Mouse (Mus musculus) embryonic facial prominence, embryonic 14.5 days (tissue): ENCODE results near the gene Tyw3. TPM values are rescaled to one million over a fixed set of nuclear protein-coding genes. Genes with fewer than 3 reads are reported as not detected.

Experiments used
- ATAC-seq: fragments of 200-750 bp; cut with Nextera tagmentation; 2 replicates; pipeline ENCODE4 v1.8.0; 2017; ENCODE audit warnings: low read depth, moderate number of reproducible peaks, moderate TSS enrichment
- DNase-seq: peaks from one replicate; pipeline ENCODE4 v3.0.0-alpha.2; 2015; ENCODE audit warnings: low spot score
- H3K27ac ChIP-seq: fragments of 300-500 bp; sonication (generic); replicated peaks from 2 replicates; pipeline ENCODE4 v1.5.1; 2014; ENCODE audit warnings: low read depth, mild to moderate bottlenecking, low read length, moderate library complexity
- H3K27me3 ChIP-seq: fragments of 300-500 bp; sonication (generic); replicated peaks from 2 replicates; pipeline ENCODE4 v1.6.1; 2014; ENCODE audit warnings: low read length; ENCODE audit not compliant: control insufficient read depth, insufficient read depth
- H3K36me3 ChIP-seq: fragments of 300-500 bp; sonication (generic); 2 replicates; pipeline ENCODE4 v1.6.1; 2014; ENCODE audit warnings: low read length, mixed read lengths; ENCODE audit not compliant: control insufficient read depth, insufficient read depth
- H3K4me1 ChIP-seq: fragments of 300-500 bp; sonication (generic); 2 replicates; pipeline ENCODE4 v1.6.1; 2014; ENCODE audit warnings: antibody characterized with exemption, low read length; ENCODE audit not compliant: control insufficient read depth, insufficient read depth
- H3K4me2 ChIP-seq: fragments of 300-500 bp; sonication (generic); 2 replicates; pipeline ENCODE4 v1.6.1; 2014; ENCODE audit warnings: low read depth, mild to moderate bottlenecking, low read length, moderate library complexity, mixed read lengths
- H3K4me3 ChIP-seq: fragments of 300-500 bp; sonication (generic); 2 replicates; pipeline ENCODE4 v1.5.1; 2014; ENCODE audit warnings: low read depth, mild to moderate bottlenecking, low read length
- H3K9ac ChIP-seq: fragments of 300-500 bp; sonication (generic); 2 replicates; pipeline ENCODE4 v1.6.1; 2014; ENCODE audit warnings: low read depth, mild to moderate bottlenecking, low read length, moderate library complexity, mixed read lengths
- H3K9me3 ChIP-seq: fragments of 300-500 bp; sonication (generic); 2 replicates; pipeline ENCODE4 v1.6.1; 2016; ENCODE audit warnings: low read length; ENCODE audit not compliant: control insufficient read depth
- WGBS: fragments of 180-500 bp; shearing (Covaris S2); extraction: QIAGEN DNeasy Blood & Tissue Kit; methylation state at CpG from one replicate; pipeline ENCODE4 v1.1.7; 2014; 5-methylcytosine and 5-hydroxymethylcytosine counted together
- polyA plus RNA-seq: library from polyadenylated mRNA; unstranded; fragments of >200 nt; fragmentation: Nextera tagmentation; extraction: Ambion mirVana; gene quantifications from 2 replicates; pipeline ENCODE4 v1.2.1, GENCODE M21; 2014

Tyw3 gene
- polyA plus RNA-seq, 1 experiment from 2014 or later: 13.4 TPM

DNA sequence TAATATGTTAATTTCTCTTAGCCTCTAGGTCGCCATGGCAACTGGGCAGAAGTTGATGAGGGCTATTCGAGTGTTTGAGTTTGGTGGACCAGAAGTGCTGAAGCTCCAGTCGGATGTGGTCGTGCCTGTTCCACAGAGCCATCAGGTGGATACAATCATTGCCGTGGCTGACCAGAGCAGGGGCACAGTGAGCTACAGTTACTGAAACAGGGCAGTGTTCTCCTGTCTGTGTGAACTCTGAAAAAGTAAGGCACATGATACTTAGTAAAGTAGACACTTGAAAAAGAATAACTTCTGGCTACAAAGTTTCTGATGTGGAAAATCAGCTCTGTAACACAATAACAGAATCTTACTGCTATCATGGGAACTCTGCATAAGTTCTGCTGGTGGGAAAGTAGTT is 8.0 kb upstream of the Tyw3 start:
- DNase-seq (no peak), ATAC-seq (no peak)
- no peaks in the 10 kb centered on the region for H3K4me1 ChIP-seq
- no peak overlapping the region for H3K9ac ChIP-seq
- H3K4me2 ChIP-seq: no peak overlapping the region
- peaks cover 7% of the 10 kb centered on the region; the same call in 1 of the 2 replicates for H3K36me3 ChIP-seq
- H3K27me3 ChIP-seq: no peaks in the 10 kb centered on the region
- H3K4me3 ChIP-seq: no peak overlapping the region
- 63% methylated on average over 5 of the region's 5 CpGs for WGBS
- H3K9me3 ChIP-seq: no peaks in the 10 kb centered on the region
- H3K27ac ChIP-seq: no peak overlapping the region

DNA sequence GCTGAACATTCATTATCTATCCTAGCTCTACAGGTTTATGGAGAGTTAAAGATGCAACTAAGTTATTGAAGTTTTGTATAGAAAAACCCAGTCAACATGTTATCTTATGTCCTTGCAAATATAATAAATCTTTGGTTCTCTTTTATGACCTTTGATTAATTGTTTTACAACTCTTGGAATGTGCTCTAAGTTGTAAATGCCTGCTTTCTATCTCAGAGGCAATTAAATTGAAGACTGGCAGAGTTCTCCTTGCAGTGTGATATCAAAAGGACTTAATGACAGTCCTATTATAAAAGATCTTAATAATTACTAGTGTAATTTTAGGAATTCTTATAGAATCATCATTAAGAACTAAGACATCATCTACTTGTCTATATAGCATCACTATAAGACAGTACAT is 5.2 kb upstream of the Tyw3 start:
- H3K27me3 ChIP-seq: no peaks in the 10 kb centered on the region
- no peak for ATAC-seq
- DNase-seq: no peak
- no peak overlapping the region for H3K4me3 ChIP-seq
- H3K27ac ChIP-seq: no peak overlapping the region
- no peaks in the 10 kb centered on the region for H3K9me3 ChIP-seq
- peaks cover 7% of the 10 kb centered on the region; the same call in 1 of the 2 replicates for H3K36me3 ChIP-seq
- peaks cover 4% of the 10 kb centered on the region; the same call in 1 of the 2 replicates for H3K4me1 ChIP-seq
- no peak overlapping the region for H3K9ac ChIP-seq
- no peak overlapping the region for H3K4me2 ChIP-seq

GRCm38 (mm10) chr3:154597561-154597960 is 657 bp upstream of the Tyw3 start:
- ATAC-seq (no peak), DNase-seq (no peak)
- peak overlapping the region; percentile 89 for H3K9ac ChIP-seq
- peaks cover 7% of the 10 kb centered on the region for H3K4me1 ChIP-seq
- peak overlapping the region; percentile 88 for H3K4me3 ChIP-seq
- H3K9me3 ChIP-seq: no peaks in the 10 kb centered on the region
- peak overlapping the region; percentile 78 for H3K4me2 ChIP-seq
- peaks cover 22% of the 10 kb centered on the region; the same call in 1 of the 2 replicates for H3K36me3 ChIP-seq
- WGBS: 31% methylated on average over 7 of the region's 7 CpGs
- H3K27ac ChIP-seq: peak overlapping the region; percentile 96
- no peaks in the 10 kb centered on the region for H3K27me3 ChIP-seq

GRCm38 (mm10) chr3:154596488-154596933 is 393 bp downstream of the Tyw3 start, which contains the start of gene Cryz:
TSS of gene Cryz (plus strand) at chr3:154596711.
- H3K9me3 ChIP-seq: no peaks in the 10 kb centered on the region
- peak within 1 kb of the TSS; percentile 96 for H3K27ac ChIP-seq
- ATAC-seq: peak; percentile 86
- H3K4me2 ChIP-seq: peak within 1 kb of the TSS; percentile 78
- H3K27me3 ChIP-seq: no peaks in the 10 kb centered on the region
- DNase-seq: peak; percentile 93
- peak within 1 kb of the TSS; percentile 88 for H3K4me3 ChIP-seq
- H3K4me1 ChIP-seq: peaks cover 7% of the 10 kb centered on the region
- H3K36me3 ChIP-seq: peaks cover 32% of the 10 kb centered on the region
- under 1% methylated on average over 16 of the region's 25 CpGs for WGBS
- H3K9ac ChIP-seq: peak within 1 kb of the TSS; percentile 89

GRCm38 (mm10) chr3:154594156-154594555 is 2.7 kb downstream of the Tyw3 start:
- 94% methylated on average over 6 of the region's 6 CpGs for WGBS
- Histone ChIP-seq H3K27me3 (no peaks in the 10 kb centered on the region), H3K4me1 (peaks cover 7% of the 10 kb centered on the region), H3K9ac (no peak overlapping the region), H3K4me3 (no peak overlapping the region), H3K9me3 (no peaks in the 10 kb centered on the region), H3K27ac (no peak overlapping the region), H3K36me3 (peaks cover 43% of the 10 kb centered on the region), H3K4me2 (no peak overlapping the region)
- DNase-seq (no peak), ATAC-seq (no peak)

DNA sequence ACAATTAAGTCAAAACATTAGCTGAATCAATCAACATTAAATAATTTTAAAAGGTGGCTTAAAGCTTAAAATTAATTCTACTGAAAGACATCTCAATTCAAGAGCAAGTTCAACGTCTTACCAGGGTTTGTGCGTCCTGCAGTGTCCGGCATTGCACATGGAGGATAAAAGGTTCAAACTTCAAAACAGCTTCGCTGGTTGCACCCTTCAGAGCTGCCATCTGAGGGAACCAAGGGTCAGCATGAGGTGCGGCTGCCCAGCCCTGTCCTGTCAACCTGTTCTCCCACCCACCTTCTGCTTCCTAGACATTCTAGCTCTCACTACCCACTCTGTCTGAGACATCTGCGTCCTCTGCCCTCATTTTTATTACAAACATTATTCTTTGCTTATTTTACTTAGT is 3.3 kb downstream of the Tyw3 start:
- H3K4me1 ChIP-seq: peaks cover 7% of the 10 kb centered on the region

GRCm38 (mm10) chr3:154591621-154592020 is 5.3 kb downstream of the Tyw3 start:
- H3K9ac ChIP-seq: no peak overlapping the region
- DNase-seq (no peak), ATAC-seq (no peak)
- H3K27me3 ChIP-seq: no peaks in the 10 kb centered on the region
- H3K36me3 ChIP-seq: peaks cover 52% of the 10 kb centered on the region
- H3K4me1 ChIP-seq: peaks cover 3% of the 10 kb centered on the region; the same call in 1 of the 2 replicates
- 93% methylated on average over 3 of the region's 3 CpGs for WGBS
- no peak overlapping the region for H3K4me2 ChIP-seq
- no peak overlapping the region for H3K4me3 ChIP-seq
- no peaks in the 10 kb centered on the region for H3K9me3 ChIP-seq
- no peak overlapping the region for H3K27ac ChIP-seq

More for the DNA sequence above, 3.3 kb downstream of the Tyw3 start:
- Histone ChIP-seq H3K36me3 (peaks cover 43% of the 10 kb centered on the region), H3K9ac (no peak overlapping the region), H3K27ac (no peak overlapping the region), H3K27me3 (no peaks in the 10 kb centered on the region), H3K4me2 (no peak overlapping the region), H3K4me3 (no peak overlapping the region), H3K9me3 (no peaks in the 10 kb centered on the region)
- WGBS: 90% methylated on average over 6 of the region's 6 CpGs
- DNase-seq: no peak
- no peak for ATAC-seq

DNA sequence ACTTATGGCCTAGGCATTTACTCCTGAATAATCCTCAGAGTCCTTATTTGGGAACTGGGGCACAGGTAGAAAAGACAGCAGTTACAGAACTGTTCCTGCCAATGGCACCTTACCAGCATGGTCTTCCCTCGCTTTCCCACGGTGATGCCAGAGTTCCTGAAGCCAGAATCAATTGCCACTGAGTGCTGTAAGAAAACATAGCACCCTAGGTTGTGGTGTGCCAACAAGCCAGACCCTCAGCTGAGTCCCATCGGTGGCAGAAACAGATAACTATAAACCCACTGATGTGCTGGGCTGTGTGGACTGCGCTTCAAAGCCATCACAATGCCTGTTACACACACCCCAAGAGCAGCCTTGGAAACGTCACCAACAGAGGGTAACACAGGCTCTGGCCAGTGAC is 5.9 kb downstream of the Tyw3 start:
- Histone ChIP-seq H3K9me3 (no peaks in the 10 kb centered on the region), H3K4me1 (no peaks in the 10 kb centered on the region), H3K27me3 (no peaks in the 10 kb centered on the region), H3K4me2 (no peak overlapping the region), H3K36me3 (peaks cover 52% of the 10 kb centered on the region), H3K9ac (no peak overlapping the region), H3K4me3 (no peak overlapping the region), H3K27ac (no peak overlapping the region)
- 88% methylated on average over 5 of the region's 5 CpGs for WGBS
- ATAC-seq (no peak), DNase-seq (no peak)

DNA sequence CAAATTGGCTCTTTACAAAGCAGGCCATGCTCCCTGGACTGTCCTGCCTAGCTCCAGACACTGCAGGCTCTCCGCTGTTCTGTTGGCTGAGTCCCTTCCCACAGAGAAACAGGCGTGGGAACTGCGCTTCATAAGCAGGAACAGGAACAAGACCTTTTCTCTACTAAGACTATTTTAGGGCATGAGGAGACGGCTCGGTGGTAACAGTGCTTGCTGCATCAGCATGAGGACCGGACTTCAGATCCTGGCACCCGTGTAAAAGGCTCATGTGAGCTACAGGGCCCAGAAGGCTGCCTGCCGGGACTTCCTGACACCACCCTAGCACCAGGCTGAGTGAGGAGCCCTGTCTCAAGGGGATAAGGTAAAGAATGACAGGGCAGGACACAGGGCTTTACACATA is 12.6 kb downstream of the Tyw3 start:
- Histone ChIP-seq H3K9me3 (no peaks in the 10 kb centered on the region), H3K4me1 (no peaks in the 10 kb centered on the region), H3K27me3 (no peaks in the 10 kb centered on the region), H3K27ac (no peak overlapping the region), H3K4me3 (no peak overlapping the region), H3K36me3 (peaks cover 24% of the 10 kb centered on the region), H3K4me2 (no peak overlapping the region), H3K9ac (no peak overlapping the region)
- ATAC-seq (no peak), DNase-seq (no peak)
- 73% methylated on average over 8 of the region's 8 CpGs for WGBS
